Mouse (Mus musculus): ENCODE data around the gene Ptov1. TPM values are rescaled to one million over a fixed set of nuclear protein-coding genes. Genes with fewer than 3 reads are reported as not detected.
A peak's percentile ranks its signal among the peaks of the same experiment; 100 is the strongest.

The Ptov1 gene
- total and polyA plus RNA-seq, 2 experiments from 2014 or later: 430 to 500 TPM

- H3K9me3 ChIP-seq (ENCODE audit: low read length): no peaks in the 10 kb centered on the region
- H3K4me1 ChIP-seq (ENCODE audit: insufficient read depth, low read length): peaks cover 18% of the 10 kb centered on the region
- H3K4me2 ChIP-seq (ENCODE audit: low read depth, low read length, poor library complexity, severe bottlenecking): peak overlapping the region; percentile 79
- TF ChIP-seq CTCF (IDR thresholded peaks at IDR 0.05): no peak
- peak overlapping the region; percentile 86 for H3K9ac ChIP-seq (replicated peaks; ENCODE audit: low read length, poor library complexity, severe bottlenecking)
- WGBS: 23% methylated on average over 3 of the region's 3 CpGs
- H3K27ac ChIP-seq (ENCODE audit: low read depth, low read length): 0 out of 2 replicates have a peak overlapping the region, but pooled peaks have one; percentile 87
- peak overlapping the region; percentile 78 for H3K4me3 ChIP-seq (ENCODE audit: low read depth, low read length)
- no peak for DNase-seq (ENCODE audit: low spot score)
- no peak for ATAC-seq (ENCODE audit: low FRiP score)
- H3K36me3 ChIP-seq (ENCODE audit: insufficient read depth, low read length): no peaks in the 10 kb centered on the region
- H3K27me3 ChIP-seq (ENCODE audit: insufficient read depth, low read length): no peaks in the 10 kb centered on the region
Observed at GRCm38 (mm10) chr7:44817441-44817840, 52.1 kb downstream of the Ptov1 start.

GRCm38 (mm10) chr7:44816470-44817021 lies 53.0 kb downstream of the Ptov1 start, which contains the start of gene Atf5:
Gene Atf5 (minus strand): TSS chr7:44816658.
- Histone ChIP-seq H3K36me3 (ENCODE audit: insufficient read depth, low read length) (no peaks in the 10 kb centered on the region), H3K27me3 (ENCODE audit: insufficient read depth, low read length) (no peaks in the 10 kb centered on the region), H3K27ac (ENCODE audit: low read depth, low read length) (peak within 1 kb of the TSS; percentile 87), H3K9me3 (ENCODE audit: low read length) (no peaks in the 10 kb centered on the region), H3K4me3 (ENCODE audit: low read depth, low read length) (peak within 1 kb of the TSS; percentile 78), H3K9ac (replicated peaks; ENCODE audit: low read length, poor library complexity, severe bottlenecking) (peak within 1 kb of the TSS; percentile 86), H3K4me2 (ENCODE audit: low read depth, low read length, poor library complexity, severe bottlenecking) (peak within 1 kb of the TSS; percentile 79), H3K4me1 (ENCODE audit: insufficient read depth, low read length) (peaks cover 18% of the 10 kb centered on the region)
- no peak for TF ChIP-seq CTCF (IDR thresholded peaks at IDR 0.05)
- DNase-seq (ENCODE audit: low spot score): peak; percentile 54
- peak; percentile 53 for ATAC-seq (ENCODE audit: low FRiP score)
- 1% methylated on average over 31 of the region's 57 CpGs for WGBS

- peak within 1 kb of the TSS; percentile 87 for H3K27ac ChIP-seq (ENCODE audit: low read depth, low read length)
- under 1% methylated on average over 58 of the region's 62 CpGs for WGBS
- peaks cover 18% of the 10 kb centered on the region for H3K4me1 ChIP-seq (ENCODE audit: insufficient read depth, low read length)
- no peaks in the 10 kb centered on the region for H3K36me3 ChIP-seq (ENCODE audit: insufficient read depth, low read length)
- DNase-seq (ENCODE audit: low spot score) (peak; percentile 99), ATAC-seq (ENCODE audit: low FRiP score) (peak; percentile 90)
- peak within 1 kb of the TSS; percentile 86 for H3K9ac ChIP-seq (replicated peaks; ENCODE audit: low read length, poor library complexity, severe bottlenecking)
- no peaks in the 10 kb centered on the region for H3K9me3 ChIP-seq (ENCODE audit: low read length)
- no peak; the same call in 1 of the 2 replicates for TF ChIP-seq CTCF (IDR thresholded peaks at IDR 0.05)
- H3K27me3 ChIP-seq (ENCODE audit: insufficient read depth, low read length): no peaks in the 10 kb centered on the region
- H3K4me2 ChIP-seq (ENCODE audit: low read depth, low read length, poor library complexity, severe bottlenecking): peak within 1 kb of the TSS; percentile 79
- peak within 1 kb of the TSS; percentile 78 for H3K4me3 ChIP-seq (ENCODE audit: low read depth, low read length)
Observed at GRCm38 (mm10) chr7:44815721-44816469, 53.7 kb downstream of the Ptov1 start, which contains the start of the genes Nup62 and Il4i1. Gene Nup62 (plus strand): TSS chr7:44816088. Gene Il4i1 (plus strand): TSS chr7:44816387.

GRCm38 (mm10) chr7:44814952-44815553 lies 54.5 kb downstream of the Ptov1 start:
- TF ChIP-seq CTCF (IDR thresholded peaks at IDR 0.05): no peak
- peak overlapping the region; percentile 78 for H3K4me3 ChIP-seq (ENCODE audit: low read depth, low read length)
- H3K36me3 ChIP-seq (ENCODE audit: insufficient read depth, low read length): no peaks in the 10 kb centered on the region
- no peaks in the 10 kb centered on the region for H3K27me3 ChIP-seq (ENCODE audit: insufficient read depth, low read length)
- H3K9me3 ChIP-seq (ENCODE audit: low read length): no peaks in the 10 kb centered on the region
- peaks cover 18% of the 10 kb centered on the region for H3K4me1 ChIP-seq (ENCODE audit: insufficient read depth, low read length)
- H3K9ac ChIP-seq (replicated peaks; ENCODE audit: low read length, poor library complexity, severe bottlenecking): no peak overlapping the region
- DNase-seq (ENCODE audit: low spot score) (no peak), ATAC-seq (ENCODE audit: low FRiP score) (no peak)
- 29% methylated on average over 14 of the region's 14 CpGs for WGBS
- H3K4me2 ChIP-seq (ENCODE audit: low read depth, low read length, poor library complexity, severe bottlenecking): peak overlapping the region; percentile 79
- peak overlapping the region; percentile 47; the same call in 1 of the 2 replicates for H3K27ac ChIP-seq (ENCODE audit: low read depth, low read length)

- Histone ChIP-seq H3K36me3 (ENCODE audit: insufficient read depth, low read length) (no peaks in the 10 kb centered on the region), H3K9me3 (ENCODE audit: low read length) (no peaks in the 10 kb centered on the region), H3K27me3 (ENCODE audit: insufficient read depth, low read length) (no peaks in the 10 kb centered on the region), H3K9ac (replicated peaks; ENCODE audit: low read length, poor library complexity, severe bottlenecking) (no peak overlapping the region), H3K4me3 (ENCODE audit: low read depth, low read length) (no peak overlapping the region), H3K4me2 (ENCODE audit: low read depth, low read length, poor library complexity, severe bottlenecking) (no peak overlapping the region), H3K4me1 (ENCODE audit: insufficient read depth, low read length) (peaks cover 18% of the 10 kb centered on the region), H3K27ac (ENCODE audit: low read depth, low read length) (no peak overlapping the region)
- ATAC-seq (ENCODE audit: low FRiP score) (no peak), DNase-seq (ENCODE audit: low spot score) (no peak)
- 97% methylated on average over 4 of the region's 4 CpGs for WGBS
- no peak for TF ChIP-seq CTCF (IDR thresholded peaks at IDR 0.05)
Observed at GRCm38 (mm10) chr7:44814423-44814822, 55.2 kb downstream of the Ptov1 start.

Measured in midbrain, postnatal 0 days (tissue).